Mouse (Mus musculus) monocyte, adult 5-6 weeks (primary cell): ENCODE results near the gene Fga. TPM values are rescaled to one million over a fixed set of nuclear protein-coding genes. Genes with fewer than 3 reads are reported as not detected.

Source experiments
- ATAC-seq: fragments of 153-309, 156-312 bp; replicated peaks from 2 replicates; pipeline ENCODE4 v1.8.0; 2017; ENCODE audit warnings: mild to moderate bottlenecking; ENCODE audit not compliant: low TSS enrichment, insufficient number of reproducible peaks, severe bottlenecking, poor library complexity, low FRiP score
- total RNA-seq: library from RNA; stranded (forward); fragments of 200-1000, 200-491, 200-594 nt; gene quantifications from 3 replicates; pipeline ENCODE4 v1.2.3, GENCODE M21; 2017

Fga gene
- total RNA-seq: not detected in 3 replicates

- ATAC-seq: no peak
Measured at GRCm38 (mm10) chr3:83025475-83026301, at the start of gene Fga. Gene Fga (plus strand): TSS chr3:83026076.

GRCm38 (mm10) chr3:82980818-82981217 is 45.1 kb upstream of the Fga start:
- ATAC-seq: no peak

- no peak for ATAC-seq
Measured at GRCm38 (mm10) chr3:82981861-82982260, 44.0 kb upstream of the Fga start.

GRCm38 (mm10) chr3:82984840-82985239 is 41.0 kb upstream of the Fga start:
- no peak for ATAC-seq

- ATAC-seq: no peak
Measured at GRCm38 (mm10) chr3:82991963-82992362, 33.9 kb upstream of the Fga start.

- no peak for ATAC-seq
Measured at GRCm38 (mm10) chr3:82992956-82993355, 32.9 kb upstream of the Fga start.

- ATAC-seq: no peak
Measured at GRCm38 (mm10) chr3:82995368-82995767, 30.5 kb upstream of the Fga start.

- no peak for ATAC-seq
Measured at GRCm38 (mm10) chr3:82996656-82997055, 29.2 kb upstream of the Fga start.

GRCm38 (mm10) chr3:82998772-82999463 is 27.0 kb upstream of the Fga start:
- ATAC-seq: no peak

GRCm38 (mm10) chr3:82999995-83000394 is 25.9 kb upstream of the Fga start:
- no peak for ATAC-seq

- ATAC-seq: peak; percentile 61; the same call in 1 of the 2 replicates
Measured at GRCm38 (mm10) chr3:83002191-83002590, 23.7 kb upstream of the Fga start.

GRCm38 (mm10) chr3:83003068-83003467 is 22.8 kb upstream of the Fga start:
- no peak for ATAC-seq

GRCm38 (mm10) chr3:83004801-83005200 is 21.1 kb upstream of the Fga start:
- ATAC-seq: no peak

- no peak for ATAC-seq
Measured at GRCm38 (mm10) chr3:83007557-83007956, 18.3 kb upstream of the Fga start, which contains the start of gene Fgg. Gene Fgg (plus strand): TSS chr3:83007724.

GRCm38 (mm10) chr3:83010291-83010690 is 15.6 kb upstream of the Fga start:
- no peak for ATAC-seq

GRCm38 (mm10) chr3:83011136-83011535 is 14.7 kb upstream of the Fga start:
- ATAC-seq: no peak

GRCm38 (mm10) chr3:83011565-83011964 is 14.3 kb upstream of the Fga start:
- ATAC-seq: no peak

GRCm38 (mm10) chr3:83012636-83013035 is 13.2 kb upstream of the Fga start:
- no peak for ATAC-seq

GRCm38 (mm10) chr3:83013951-83014350 is 11.9 kb upstream of the Fga start:
- no peak for ATAC-seq

- ATAC-seq: no peak
Measured at GRCm38 (mm10) chr3:83016236-83016635, 9.6 kb upstream of the Fga start.
